Mouse (Mus musculus): Measurements from ENCODE around the gene Abcc9. TPM values are rescaled to one million over a fixed set of nuclear protein-coding genes. Genes with fewer than 3 reads are reported as not detected.
A peak's percentile ranks its signal among the peaks of the same experiment; 100 is the strongest.

Gene Abcc9
- polyA plus RNA-seq, 1 experiment from 2014 or later: 6.3 TPM

DNA sequence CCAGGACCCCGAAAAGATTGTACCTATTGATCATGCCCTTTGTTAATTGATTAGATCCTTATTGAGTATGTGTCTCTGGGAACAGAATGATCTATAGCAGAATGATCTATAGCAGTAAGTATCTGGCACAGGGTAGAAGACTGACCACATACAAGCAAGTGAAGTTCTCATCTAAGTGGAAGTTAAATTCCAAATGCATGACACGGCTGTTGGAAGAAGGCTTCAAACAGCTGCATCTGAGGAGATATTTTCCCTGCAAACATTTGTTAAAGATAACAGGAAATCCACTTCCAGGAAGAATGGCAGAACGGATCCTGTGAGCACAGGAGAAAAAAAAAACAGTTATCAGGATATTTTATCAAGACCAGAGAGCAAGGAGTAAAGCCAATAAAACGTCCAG is 158.5 kb downstream of the Abcc9 start:
- H3K4me3 ChIP-seq (ENCODE audit: low read length): no peak overlapping the region
- no peak overlapping the region for H3K9ac ChIP-seq (replicated peaks; ENCODE audit: low read length)
- no peak overlapping the region for H3K4me2 ChIP-seq (replicated peaks; ENCODE audit: low read depth, low read length)
- H3K4me1 ChIP-seq (ENCODE audit: insufficient read depth, low read length): peaks cover 17% of the 10 kb centered on the region
- H3K36me3 ChIP-seq (ENCODE audit: insufficient read depth, low read length): no peaks in the 10 kb centered on the region
- H3K27ac ChIP-seq (ENCODE audit: low read length): peak overlapping the region; percentile 52; the same call in 1 of the 2 replicates
- 57% methylated on average over 4 of the region's 4 CpGs for WGBS
- ATAC-seq (ENCODE audit: low FRiP score, low TSS enrichment): no peak
- H3K9me3 ChIP-seq (ENCODE audit: low read length): no peaks in the 10 kb centered on the region
- H3K27me3 ChIP-seq (ENCODE audit: insufficient read depth, low read length): no peaks in the 10 kb centered on the region

DNA sequence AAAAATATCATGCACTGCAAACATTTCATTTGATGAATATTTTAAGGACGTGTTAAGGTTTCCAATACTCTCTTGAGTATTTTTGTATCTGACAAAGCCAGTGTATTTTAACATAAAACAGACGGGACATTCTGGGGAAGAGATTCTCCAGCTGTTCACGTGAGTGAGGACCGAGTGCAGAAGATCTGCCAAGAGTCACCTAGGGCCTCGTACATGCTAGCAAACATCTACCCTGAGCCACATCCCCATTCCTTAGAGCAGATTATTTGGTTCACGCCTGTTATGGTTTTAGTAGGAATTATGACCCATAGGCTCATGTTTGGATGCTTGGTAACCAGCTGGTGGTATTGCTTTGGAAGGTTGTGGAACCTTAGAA is 159.3 kb downstream of the Abcc9 start:
- 67% methylated on average over 6 of the region's 6 CpGs for WGBS
- no peak overlapping the region for H3K9ac ChIP-seq (replicated peaks; ENCODE audit: low read length)

DNA sequence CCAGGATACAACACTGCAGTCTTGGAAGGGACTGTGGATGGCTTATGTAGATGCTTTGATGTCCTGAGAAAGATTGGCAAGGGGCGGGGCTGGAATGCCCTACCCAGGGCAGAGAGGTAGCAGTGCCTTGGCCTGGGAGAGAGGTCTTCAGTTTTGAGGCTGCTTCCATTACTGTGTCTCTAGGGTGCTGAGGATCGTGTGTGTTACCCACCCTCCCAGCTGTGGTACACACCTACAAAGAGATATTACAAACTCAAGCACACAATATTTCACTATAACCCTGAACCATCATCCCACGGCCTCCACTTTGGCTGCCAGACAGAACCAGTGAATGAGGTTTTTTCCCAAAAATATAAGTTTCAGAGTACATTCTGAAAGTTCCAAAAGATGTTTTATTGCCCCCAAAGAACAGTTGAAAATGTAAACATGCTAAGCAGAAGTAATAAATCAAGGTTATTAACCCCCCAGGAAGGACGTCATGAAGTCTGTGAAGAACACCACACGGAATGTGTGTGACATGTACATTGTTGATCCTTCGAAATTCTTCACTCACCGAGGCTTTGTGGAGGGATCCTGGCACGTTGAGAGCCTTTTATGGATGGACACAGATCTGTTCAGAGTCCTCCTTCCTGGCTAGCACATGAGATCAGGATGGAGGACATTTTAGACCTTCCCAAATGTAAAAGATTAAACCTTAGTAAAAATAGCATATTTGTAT is 159.9 kb downstream of the Abcc9 start:
- H3K4me2 ChIP-seq (replicated peaks; ENCODE audit: low read depth, low read length): no peak overlapping the region
- peak overlapping the region; percentile 82 for H3K27ac ChIP-seq (ENCODE audit: low read length)
- no peaks in the 10 kb centered on the region for H3K27me3 ChIP-seq (ENCODE audit: insufficient read depth, low read length)
- ATAC-seq (ENCODE audit: low FRiP score, low TSS enrichment): peak; percentile 10; the same call in 1 of the 2 replicates
- no peaks in the 10 kb centered on the region for H3K36me3 ChIP-seq (ENCODE audit: insufficient read depth, low read length)
- H3K4me3 ChIP-seq (ENCODE audit: low read length): no peak overlapping the region
- H3K4me1 ChIP-seq (ENCODE audit: insufficient read depth, low read length): peaks cover 17% of the 10 kb centered on the region
- H3K9me3 ChIP-seq (ENCODE audit: low read length): no peaks in the 10 kb centered on the region
- WGBS: 46% methylated on average over 8 of the region's 8 CpGs
- H3K9ac ChIP-seq (replicated peaks; ENCODE audit: low read length): no peak overlapping the region

More for the DNA sequence above, 159.3 kb downstream of the Abcc9 start:
- H3K27me3 ChIP-seq (ENCODE audit: insufficient read depth, low read length): no peaks in the 10 kb centered on the region
- H3K36me3 ChIP-seq (ENCODE audit: insufficient read depth, low read length): no peaks in the 10 kb centered on the region
- H3K4me2 ChIP-seq (replicated peaks; ENCODE audit: low read depth, low read length): no peak overlapping the region
- ATAC-seq (ENCODE audit: low FRiP score, low TSS enrichment): no peak
- no peaks in the 10 kb centered on the region for H3K9me3 ChIP-seq (ENCODE audit: low read length)
- H3K4me3 ChIP-seq (ENCODE audit: low read length): no peak overlapping the region
- peak overlapping the region; percentile 31; the same call in 1 of the 2 replicates for H3K27ac ChIP-seq (ENCODE audit: low read length)
- H3K4me1 ChIP-seq (ENCODE audit: insufficient read depth, low read length): peaks cover 17% of the 10 kb centered on the region

DNA sequence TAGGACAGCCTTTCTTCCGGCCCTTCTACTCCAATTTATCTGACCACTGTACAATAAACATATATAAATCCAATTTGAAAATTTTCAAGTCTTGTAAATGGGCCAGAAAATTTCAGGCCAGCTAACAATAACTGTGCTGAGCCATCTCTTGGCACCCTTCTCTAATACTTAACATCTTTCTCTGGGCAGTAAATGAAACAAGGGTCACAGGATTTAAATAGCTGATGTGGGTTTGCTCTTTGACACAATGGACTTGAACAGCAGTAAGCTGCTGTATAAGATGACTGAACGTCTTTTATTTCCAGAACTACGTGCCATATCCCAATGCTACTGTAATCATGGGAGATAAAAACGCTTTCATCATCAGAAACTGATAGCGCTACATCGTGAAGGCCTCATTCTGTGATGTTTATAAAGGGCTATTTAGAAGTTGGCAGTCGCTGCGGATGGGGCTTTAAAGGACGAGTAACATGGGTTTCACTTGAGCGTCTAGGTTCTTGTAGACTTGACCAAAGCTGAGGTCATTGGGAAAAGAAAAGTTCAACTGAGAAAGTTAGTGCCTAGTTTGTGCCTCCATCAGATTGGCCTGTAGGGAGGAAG is 161.5 kb downstream of the Abcc9 start:
- Histone ChIP-seq H3K4me1 (ENCODE audit: insufficient read depth, low read length) (peaks cover 17% of the 10 kb centered on the region), H3K27me3 (ENCODE audit: insufficient read depth, low read length) (no peaks in the 10 kb centered on the region), H3K4me3 (ENCODE audit: low read length) (no peak overlapping the region), H3K36me3 (ENCODE audit: insufficient read depth, low read length) (no peaks in the 10 kb centered on the region), H3K27ac (ENCODE audit: low read length) (peak overlapping the region; percentile 65), H3K9me3 (ENCODE audit: low read length) (no peaks in the 10 kb centered on the region), H3K9ac (replicated peaks; ENCODE audit: low read length) (no peak overlapping the region), H3K4me2 (replicated peaks; ENCODE audit: low read depth, low read length) (no peak overlapping the region)
- no peak for ATAC-seq (ENCODE audit: low FRiP score, low TSS enrichment)
- 83% methylated on average over 10 of the region's 10 CpGs for WGBS

DNA sequence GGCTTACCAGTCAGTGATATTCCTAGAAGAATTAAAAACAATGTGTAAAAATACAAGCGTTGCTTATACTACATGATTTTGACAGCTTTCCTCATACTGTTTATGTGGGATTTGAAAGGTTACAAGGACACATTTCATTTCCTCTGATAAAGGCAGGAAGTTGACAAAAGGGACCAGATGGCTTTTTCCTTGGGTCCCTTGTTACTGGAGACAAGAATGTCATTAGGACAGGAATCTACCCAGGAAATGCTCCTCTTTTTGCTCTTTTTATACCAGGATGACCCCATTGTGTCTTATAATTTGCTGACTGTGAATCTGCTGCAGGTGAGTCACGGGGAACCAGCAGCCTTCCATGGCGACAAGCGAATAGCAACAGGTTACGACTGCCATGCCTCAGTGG is 162.0 kb downstream of the Abcc9 start:
- H3K27ac ChIP-seq (ENCODE audit: low read length): peak overlapping the region; percentile 65
- H3K9me3 ChIP-seq (ENCODE audit: low read length): no peaks in the 10 kb centered on the region
- H3K36me3 ChIP-seq (ENCODE audit: insufficient read depth, low read length): no peaks in the 10 kb centered on the region
- no peak overlapping the region for H3K4me3 ChIP-seq (ENCODE audit: low read length)
- ATAC-seq (ENCODE audit: low FRiP score, low TSS enrichment): no peak
- H3K9ac ChIP-seq (replicated peaks; ENCODE audit: low read length): no peak overlapping the region
- no peak overlapping the region for H3K4me2 ChIP-seq (replicated peaks; ENCODE audit: low read depth, low read length)
- H3K27me3 ChIP-seq (ENCODE audit: insufficient read depth, low read length): no peaks in the 10 kb centered on the region
- peaks cover 17% of the 10 kb centered on the region for H3K4me1 ChIP-seq (ENCODE audit: insufficient read depth, low read length)
- 72% methylated on average over 5 of the region's 5 CpGs for WGBS

DNA sequence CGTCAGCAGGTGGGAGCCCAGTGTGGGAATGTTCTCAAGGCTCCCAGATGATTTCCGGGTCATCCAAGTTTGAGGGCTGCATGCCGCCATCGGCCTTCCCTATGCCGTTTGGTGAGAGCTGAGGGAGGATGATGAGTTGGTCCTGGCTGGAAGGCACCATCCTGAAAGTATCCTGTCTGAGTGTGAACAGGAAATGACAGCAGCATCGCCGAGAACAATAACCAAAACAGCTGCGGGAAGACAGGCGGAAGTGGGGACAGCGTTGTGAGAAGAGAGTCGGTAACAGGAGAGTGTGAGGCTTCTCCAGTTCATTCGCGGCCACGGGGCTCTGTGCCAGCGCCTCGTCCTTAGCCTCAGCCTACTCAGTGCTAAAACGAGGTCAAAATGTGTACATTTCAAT is 163.6 kb downstream of the Abcc9 start:
- Histone ChIP-seq H3K4me2 (replicated peaks; ENCODE audit: low read depth, low read length) (no peak overlapping the region), H3K4me1 (ENCODE audit: insufficient read depth, low read length) (peaks cover 12% of the 10 kb centered on the region), H3K27ac (ENCODE audit: low read length) (peak overlapping the region; percentile 44), H3K4me3 (ENCODE audit: low read length) (no peak overlapping the region), H3K9ac (replicated peaks; ENCODE audit: low read length) (no peak overlapping the region), H3K27me3 (ENCODE audit: insufficient read depth, low read length) (no peaks in the 10 kb centered on the region), H3K9me3 (ENCODE audit: low read length) (no peaks in the 10 kb centered on the region), H3K36me3 (ENCODE audit: insufficient read depth, low read length) (no peaks in the 10 kb centered on the region)
- WGBS: 69% methylated on average over 17 of the region's 17 CpGs
- peak; percentile 75 for ATAC-seq (ENCODE audit: low FRiP score, low TSS enrichment)

Other genes starting within 250 kb of the Abcc9 start
- 0.27 TPM in 2 replicates for gene Gys2, start 229.2 kb downstream of the Abcc9 start, polyA plus RNA-seq (2015; fragmentation: Nextera tagmentation; extraction: Ambion mirVana)
- gene Ldhb, start 194.4 kb downstream of the Abcc9 start, polyA plus RNA-seq (2015; fragmentation: Nextera tagmentation; extraction: Ambion mirVana): 945 and 1,022 TPM in 2 replicates
- 25.2 and 29.4 TPM in 2 replicates for gene Kcnj8, start 130.7 kb downstream of the Abcc9 start, polyA plus RNA-seq (2015; fragmentation: Nextera tagmentation; extraction: Ambion mirVana)
- gene Cmas, start 54.4 kb upstream of the Abcc9 start, polyA plus RNA-seq (2015; fragmentation: Nextera tagmentation; extraction: Ambion mirVana): 67.2 and 72.8 TPM in 2 replicates
- not detected in 2 replicates for gene Sult6b2, start 102.2 kb upstream of the Abcc9 start, polyA plus RNA-seq (2015; fragmentation: Nextera tagmentation; extraction: Ambion mirVana)

Measured in kidney, embryonic 16.5 days (tissue).